Mouse (Mus musculus) Patski (cell line): Measurements from ENCODE around the gene Tsen2. TPM values are rescaled to one million over a fixed set of nuclear protein-coding genes. Genes with fewer than 3 reads are reported as not detected.

Experiments used
- ATAC-seq: fragments of 100-300 bp; one replicate; pipeline ENCODE4 v1.8.0; 2021
- CTCF ChIA-PET: fragments of 350-600 bp; sonication (Branson Sonifier 250); formaldehyde crosslinking; loops from one replicate; lab custom pipeline; 2022; ENCODE audit warnings: inconsistent platforms; lab: Charles Lee
- POLR2A ChIA-PET: fragments of 350-600 bp; sonication (Branson Sonifier 250); formaldehyde crosslinking; loops from one replicate; lab custom pipeline; 2022; ENCODE audit warnings: antibody characterized with exemption, inconsistent platforms; lab: Charles Lee
- DNase-seq: peaks from one replicate; pipeline ENCODE4 v3.0.0-alpha.2; 2011; ENCODE audit warnings: low read depth, low spot score
- H3K27me3 ChIP-seq: fragments of 371-371 bp; one replicate; pipeline ENCODE4 v1.5.1; 2021
- CTCF ChIP-seq: fragments of 100-300 bp; IDR thresholded peaks from one replicate; pipeline ENCODE4 v1.5.1; 2021
- in situ Hi-C: fragments of 300-500 bp; cut with MboI; formaldehyde crosslinking; loops from 3 replicates; pipeline ENCODE4 v1.11.1; 2018; ENCODE audit warnings: low pct_unique_long_range_greater_than_20kb, mixed read lengths
- polyA plus RNA-seq: library from polyadenylated mRNA; unstranded; gene quantifications from one replicate; pipeline ENCODE4 v1.2.3, GENCODE M21; 2021

Tsen2 gene
- polyA plus RNA-seq, 1 experiment from 2014 or later: 16.0 TPM

DNA sequence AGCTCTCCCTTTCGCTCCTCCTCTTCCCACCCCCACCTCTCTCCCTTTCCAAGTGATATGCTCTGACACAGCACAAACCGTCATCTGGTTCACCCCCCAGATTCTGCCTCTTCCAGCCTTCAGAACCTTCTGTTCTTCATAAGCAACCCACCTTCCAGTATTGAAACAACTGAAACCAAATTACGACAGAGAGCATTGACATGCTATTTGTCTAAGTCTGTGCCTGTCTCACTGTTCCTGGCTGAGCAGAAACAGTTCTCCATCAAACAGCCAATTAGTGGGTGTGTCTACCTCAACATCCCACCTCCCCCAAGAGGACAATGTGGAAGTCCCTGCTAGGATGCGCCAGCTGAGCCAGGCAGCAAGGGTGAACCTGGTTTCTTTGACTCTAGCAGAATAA is 26.6 kb upstream of the Tsen2 start:
- ChIA-PET POLR2A (no interaction called here), CTCF (interaction anchor here (1.0 kb wide), 1 partner anchor 10 kb away, joined by 3 read pairs; no protein-coding TSS in a partner anchor)
- no peak for DNase-seq
- no peaks in the 10 kb centered on the region for H3K27me3 ChIP-seq
- no peak for ATAC-seq
- in situ Hi-C loops: no loop called here
- TF ChIP-seq CTCF: no peak

GRCm38 (mm10) chr6:115518352-115518751 is 26.1 kb upstream of the Tsen2 start:
- no peak for DNase-seq
- H3K27me3 ChIP-seq: no peaks in the 10 kb centered on the region
- ChIA-PET POLR2A (no interaction called here), CTCF (interaction anchor here (1.0 kb wide), 1 partner anchor 9 kb away, joined by 3 read pairs; no protein-coding TSS in a partner anchor)
- ATAC-seq: no peak
- in situ Hi-C loops: no loop called here
- no peak for TF ChIP-seq CTCF

GRCm38 (mm10) chr6:115519275-115519699 is 25.2 kb upstream of the Tsen2 start:
- ChIA-PET CTCF (interaction anchor here (1.2 kb wide), 1 partner anchor 19 kb away, joined by 5 read pairs; no protein-coding TSS in a partner anchor), POLR2A (no interaction called here)
- ATAC-seq (peak; percentile 86), DNase-seq (peak; percentile 25)
- H3K27me3 ChIP-seq: no peaks in the 10 kb centered on the region
- in situ Hi-C loops: no loop called here
- no peak for TF ChIP-seq CTCF

- TF ChIP-seq CTCF: no peak
- no peaks in the 10 kb centered on the region for H3K27me3 ChIP-seq
- CTCF ChIA-PET: no interaction called here
- ATAC-seq (no peak), DNase-seq (no peak)
- POLR2A ChIA-PET: no interaction called here
- in situ Hi-C loops: no loop called here
These were observed 22.5 kb upstream of the Tsen2 start for GRCm38 (mm10) chr6:115521923-115522322.

DNA sequence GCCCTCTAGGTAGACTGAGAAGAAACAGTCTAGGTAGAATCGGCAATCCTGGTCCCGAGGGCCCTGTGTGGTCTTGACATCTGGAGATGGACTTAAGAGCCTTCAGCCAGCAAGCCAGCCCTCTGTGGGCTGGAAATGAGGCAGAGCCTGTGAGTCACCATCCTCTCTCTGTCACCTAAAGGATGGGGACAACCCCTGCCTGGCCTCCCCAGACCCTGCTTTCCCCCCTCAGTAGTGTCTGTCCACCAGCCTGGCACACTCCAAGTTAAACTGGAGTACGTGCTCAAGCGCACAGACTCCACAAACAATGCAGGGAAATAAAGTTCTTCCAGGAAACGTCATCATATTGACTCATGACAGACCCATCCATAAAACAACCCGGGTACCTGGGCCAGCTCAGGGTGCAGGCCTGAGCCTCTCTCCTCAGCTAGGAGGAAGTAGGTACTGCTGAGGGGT is 21.7 kb upstream of the Tsen2 start:
- POLR2A ChIA-PET: interaction anchor here (1.2 kb wide), 1 partner anchor 11 kb away, joined by 3 read pairs; no protein-coding TSS in a partner anchor
- DNase-seq (no peak), ATAC-seq (no peak)
- CTCF ChIA-PET: no interaction called here
- TF ChIP-seq CTCF: no peak
- H3K27me3 ChIP-seq: no peaks in the 10 kb centered on the region
- in situ Hi-C loops: no loop called here

GRCm38 (mm10) chr6:115523201-115523600 is 21.3 kb upstream of the Tsen2 start:
- no peaks in the 10 kb centered on the region for H3K27me3 ChIP-seq
- ATAC-seq: no peak

GRCm38 (mm10) chr6:115524449-115524990 is 19.9 kb upstream of the Tsen2 start:
- DNase-seq: no peak
- CTCF ChIA-PET: no interaction called here
- H3K27me3 ChIP-seq: no peaks in the 10 kb centered on the region
- POLR2A ChIA-PET: no interaction called here
- no peak for TF ChIP-seq CTCF
- in situ Hi-C loops: no loop called here
- ATAC-seq: no peak

More at GRCm38 (mm10) chr6:115523201-115523600, 21.3 kb upstream of the Tsen2 start:
- DNase-seq: no peak
- ChIA-PET CTCF (no interaction called here), POLR2A (interaction anchor here (0.6 to 1.2 kb wide), 2 partner anchors 10 to 527 kb away, joined by 3 to 5 read pairs; no protein-coding TSS in a partner anchor)
- TF ChIP-seq CTCF: no peak
- in situ Hi-C loops: no loop called here

DNA sequence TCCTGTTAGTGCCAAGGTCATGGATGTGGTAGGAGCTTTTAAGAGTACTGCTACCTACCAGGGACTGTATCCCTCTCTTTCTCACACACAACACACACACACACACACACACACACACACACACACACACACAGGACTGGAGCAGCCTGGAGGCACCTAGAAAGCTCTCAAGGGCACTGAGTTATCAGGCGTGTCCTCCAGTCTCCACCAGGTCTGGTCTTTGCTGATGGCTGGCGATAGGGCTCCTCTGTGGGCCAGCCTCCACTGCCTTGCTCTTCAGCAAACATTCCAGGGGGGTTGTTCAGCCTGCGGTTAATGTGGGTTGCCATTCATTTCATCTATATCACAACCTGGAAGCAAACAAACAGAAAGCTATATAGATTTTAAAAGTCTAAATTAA is 17.0 kb upstream of the Tsen2 start:
- TF ChIP-seq CTCF: no peak
- no peak for ATAC-seq

DNA sequence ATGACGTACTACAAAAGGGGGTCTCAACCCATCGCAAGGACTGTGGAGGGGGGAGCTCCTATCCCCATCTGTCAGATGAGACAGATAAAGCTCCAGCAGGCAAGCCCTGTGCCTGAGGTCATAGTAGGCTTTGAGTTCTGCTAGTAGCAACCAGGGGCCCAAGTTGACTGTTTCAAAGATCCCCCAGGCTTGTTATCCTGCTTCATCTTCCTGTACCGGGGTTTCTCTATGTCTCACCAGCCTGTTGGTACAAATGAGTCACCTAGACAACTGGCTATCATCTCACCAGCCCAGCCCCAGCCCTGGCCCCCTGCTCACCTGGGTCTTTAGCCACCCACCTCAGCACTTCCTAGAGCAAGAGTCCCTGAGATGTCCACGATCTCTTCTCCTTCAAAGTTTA is 16.1 kb upstream of the Tsen2 start:
- DNase-seq (no peak), ATAC-seq (no peak)
- in situ Hi-C loops: loop anchor here (25.0 kb wide), 1 partner anchor 466 kb away; no protein-coding TSS in a partner anchor
- ChIA-PET POLR2A (no interaction called here), CTCF (interaction anchor here (1.2 kb wide), 1 partner anchor 11 kb away, joined by 3 read pairs; no protein-coding TSS in a partner anchor)
- TF ChIP-seq CTCF: no peak
- no peaks in the 10 kb centered on the region for H3K27me3 ChIP-seq

More for the DNA sequence above, 17.0 kb upstream of the Tsen2 start:
- in situ Hi-C loops: loop anchor here (25.0 kb wide), 1 partner anchor 465 kb away; no protein-coding TSS in a partner anchor
- H3K27me3 ChIP-seq: no peaks in the 10 kb centered on the region
- no peak for DNase-seq
- ChIA-PET POLR2A (interaction anchor here (0.6 kb wide), 1 partner anchor 15 kb away, joined by 3 read pairs; no protein-coding TSS in a partner anchor), CTCF (interaction anchor here (1.2 kb wide), 1 partner anchor 10 kb away, joined by 3 read pairs; no protein-coding TSS in a partner anchor)

- ATAC-seq: no peak
- DNase-seq: no peak
- ChIA-PET CTCF (interaction anchor here (1.3 to 1.9 kb wide), 2 partner anchors 266 to 307 kb away, joined by 5 to 9 read pairs; partner anchors contain the start of gene Gm17482), POLR2A (interaction anchor here (0.7 to 1.6 kb wide), 2 partner anchors 41 to 617 kb away, joined by 4 to 6 read pairs; no protein-coding TSS in a partner anchor)
- no peak for TF ChIP-seq CTCF
- in situ Hi-C loops: loop anchor here (5.0 to 25.0 kb wide), 4 partner anchors 267 to 472 kb away; partner anchors contain the start of gene Gm17482
- H3K27me3 ChIP-seq: no peaks in the 10 kb centered on the region
These were observed 9.8 kb upstream of the Tsen2 start for GRCm38 (mm10) chr6:115534617-115535016.

- H3K27me3 ChIP-seq: no peaks in the 10 kb centered on the region
- no peak for TF ChIP-seq CTCF
- POLR2A ChIA-PET: no interaction called here
- ATAC-seq (no peak), DNase-seq (no peak)
- in situ Hi-C loops: loop anchor here (5.0 to 25.0 kb wide), 4 partner anchors 269 to 474 kb away; partner anchors contain the start of gene Gm17482
- CTCF ChIA-PET: interaction anchor here (1.9 kb wide), 1 partner anchor 309 kb away, joined by 5 read pairs; the partner anchor contains the start of gene Gm17482
These were observed 8.3 kb upstream of the Tsen2 start for GRCm38 (mm10) chr6:115536169-115536568.
